Mouse (Mus musculus): Measurements from ENCODE around the gene Dync2li1.
A peak's percentile ranks its signal among the peaks of the same experiment; 100 is the strongest.

Dync2li1 gene

GRCm38 (mm10) chr17:84611971-84612370 is 14.3 kb upstream of the Dync2li1 start:
- no peak for DNase-seq

GRCm38 (mm10) chr17:84615811-84616210 is 10.5 kb upstream of the Dync2li1 start:
- no peak for DNase-seq

- no peak for DNase-seq
Measured at GRCm38 (mm10) chr17:84616526-84617074, 9.7 kb upstream of the Dync2li1 start.

GRCm38 (mm10) chr17:84617953-84618352 is 8.3 kb upstream of the Dync2li1 start:
- DNase-seq = no peak

GRCm38 (mm10) chr17:84619112-84619511 is 7.2 kb upstream of the Dync2li1 start:
- DNase-seq = no peak

GRCm38 (mm10) chr17:84620076-84620475 is 6.2 kb upstream of the Dync2li1 start:
- DNase-seq = no peak

GRCm38 (mm10) chr17:84620610-84621009 is 5.7 kb upstream of the Dync2li1 start:
- no peak for DNase-seq

GRCm38 (mm10) chr17:84621209-84621608 is 5.1 kb upstream of the Dync2li1 start:
- DNase-seq = no peak

GRCm38 (mm10) chr17:84622028-84622427 is 4.3 kb upstream of the Dync2li1 start:
- no peak for DNase-seq

- DNase-seq = no peak
Measured at GRCm38 (mm10) chr17:84622873-84623272, 3.4 kb upstream of the Dync2li1 start.

- no peak for DNase-seq
Measured at GRCm38 (mm10) chr17:84626857-84627305, 585 bp downstream of the Dync2li1 start.

- DNase-seq = no peak
Measured at GRCm38 (mm10) chr17:84627721-84628120, 1.4 kb downstream of the Dync2li1 start.

- no peak for DNase-seq
Measured at GRCm38 (mm10) chr17:84628611-84629010, 2.3 kb downstream of the Dync2li1 start.

GRCm38 (mm10) chr17:84631836-84632235 is 5.5 kb downstream of the Dync2li1 start:
- no peak for DNase-seq

GRCm38 (mm10) chr17:84633443-84633842 is 7.1 kb downstream of the Dync2li1 start:
- DNase-seq = peak; percentile 56

GRCm38 (mm10) chr17:84636328-84636727 is 10.0 kb downstream of the Dync2li1 start:
- DNase-seq = no peak

- peak; percentile 14 for DNase-seq
Measured at GRCm38 (mm10) chr17:84637971-84638370, 11.7 kb downstream of the Dync2li1 start.

- DNase-seq = no peak
Measured at GRCm38 (mm10) chr17:84639796-84640378, 13.6 kb downstream of the Dync2li1 start.

- DNase-seq = peak; percentile 61
Measured at GRCm38 (mm10) chr17:84641893-84642292, 15.6 kb downstream of the Dync2li1 start.

- DNase-seq = no peak
Measured at GRCm38 (mm10) chr17:84642324-84642723, 16.0 kb downstream of the Dync2li1 start.

- DNase-seq = no peak
Measured at GRCm38 (mm10) chr17:84644292-84645050, 18.2 kb downstream of the Dync2li1 start.

GRCm38 (mm10) chr17:84645119-84645518 is 18.8 kb downstream of the Dync2li1 start:
- DNase-seq = no peak

- DNase-seq = no peak
Measured at GRCm38 (mm10) chr17:84645894-84646293, 19.6 kb downstream of the Dync2li1 start.

GRCm38 (mm10) chr17:84646477-84646876 is 20.2 kb downstream of the Dync2li1 start:
- no peak for DNase-seq
